22 mouse cellular contexts compared by ENCODE assay signal in genomic region chr19:29838636-29839135, GRCm38 (mm10). TPM values are rescaled to one million over a fixed set of nuclear protein-coding genes. Genes with fewer than 3 reads are reported as not detected.
DNase-seq lines count a peak whose midpoint lies in the region; ATAC-seq lines count a peak whose summit lies in the region.
"Had no signal": no experiment of that assay in that cellular context is flagged by ENCODE, and none has a peak within 500 bp of the region (broad histone marks: within the 10 kb centered on the region; RNA-seq: fewer than 3 reads in every experiment).

No protein-coding gene starts in this region.

- 77% methylated on average over 3 of the region's 3 CpGs for WGBS in kidney, embryonic 14.5 days

- H3K27me3 ChIP-seq in kidney, embryonic 14.5 days (ENCODE audit: control insufficient read depth, insufficient read depth, low read length) = no peaks in the 10 kb centered on the region
- H3K27me3 ChIP-seq: hindbrain, embryonic 12.5 days; liver, embryonic 13.5 days; megakaryocyte, embryonic 14.5 days; midbrain, embryonic 13.5 days had no signal

- peaks cover 7% of the 10 kb centered on the region; the same call in 1 of the 2 replicates for H3K4me1 ChIP-seq in kidney, embryonic 14.5 days (ENCODE audit: control insufficient read depth, insufficient read depth, low read length)
- H3K4me1 ChIP-seq: liver, embryonic 13.5 days had no signal

- no peak overlapping the region for H3K27ac ChIP-seq in kidney, embryonic 14.5 days (ENCODE audit: low read depth, low read length)
- H3K27ac ChIP-seq: forebrain, embryonic 10.5 days; hindbrain, embryonic 12.5 days; left cerebral cortex, adult 2 months; liver, embryonic 13.5 days; midbrain, embryonic 13.5 days had no signal

- H3K4me2 ChIP-seq in kidney, embryonic 14.5 days (replicated peaks; ENCODE audit: low read depth, low read length) = no peak overlapping the region
- H3K4me2 ChIP-seq: hindbrain, embryonic 12.5 days; liver, embryonic 13.5 days; lung, embryonic 14.5 days; midbrain, embryonic 13.5 days had no signal

- H3K36me3 ChIP-seq in kidney, embryonic 14.5 days (ENCODE audit: control insufficient read depth, insufficient read depth, low read length) = no peaks in the 10 kb centered on the region
- H3K36me3 ChIP-seq: forebrain, embryonic 10.5 days; hindbrain, embryonic 12.5 days; liver, embryonic 13.5 days; midbrain, embryonic 13.5 days had no signal

- intact Hi-C loops in heart, postnatal 10 days (cut with DNase I) = no loop called here

- H3K9ac ChIP-seq in kidney, embryonic 14.5 days (ENCODE audit: low read depth, low read length) = no peak overlapping the region
- H3K9ac ChIP-seq: hindbrain, embryonic 12.5 days; liver, embryonic 13.5 days; lung, embryonic 14.5 days; midbrain, embryonic 13.5 days had no signal

- no peak for ATAC-seq in kidney, embryonic 14.5 days (ENCODE audit: low FRiP score, low TSS enrichment)
- ATAC-seq: CD4-positive, CD25-positive, alpha-beta regulatory T cell, adult 4 months; forebrain, embryonic 16.5 days; intestine, postnatal 0 days; midbrain, embryonic 13.5 days had no signal

- H3K9me3 ChIP-seq in kidney, embryonic 14.5 days (ENCODE audit: control insufficient read depth, low read length) = no peaks in the 10 kb centered on the region
- H3K9me3 ChIP-seq: forebrain, embryonic 10.5 days; hindbrain, embryonic 12.5 days; liver, embryonic 13.5 days; midbrain, embryonic 13.5 days had no signal

- DNase-seq in cerebellum, postnatal 10 days = peak; percentile 9 to 13
- DNase-seq in cerebellum, postnatal 4 days (ENCODE audit: low spot score in 2 of 2) = no peak
- peak; percentile 9 for DNase-seq in heart, adult 8-10 months (ENCODE audit: low spot score)
- DNase-seq in heart, postnatal 10 days = no peak
- DNase-seq in lung, postnatal 25 days (ENCODE audit: low spot score) = peak; percentile 12
- DNase-seq in lung, postnatal 4 days = no peak
- DNase-seq: cerebellum, adult 9-10 months; kidney, postnatal 4 days; layer of hippocampus, adult 9-11 months; liver, embryonic 13.5 days; lung, embryonic 14.5 days; thymus, adult 2 months; thymus, postnatal 4 days had no signal

- no peak overlapping the region for H3K4me3 ChIP-seq in kidney, embryonic 14.5 days (ENCODE audit: low read length)
- H3K4me3 ChIP-seq: forebrain, embryonic 10.5 days; hindbrain, embryonic 12.5 days; left cerebral cortex, adult 2 months; liver, embryonic 13.5 days; megakaryocyte, embryonic 14.5 days; midbrain, embryonic 13.5 days had no signal

RNA-seq across cellular contexts. Expression of gene Ranbp6, which starts 25.9 kb away (rescaled TPM):
- total RNA-seq in heart, adult 8-10 months (2022) = 10 to 100 TPM; 12.7 to 15.3 (median 14.1) TPM
- total RNA-seq in heart, postnatal 10 days (2021) = 10 to 100 TPM; 13.2 to 15.5 TPM
- polyA plus RNA-seq in kidney, embryonic 14.5 days (2014; fragmentation: Nextera tagmentation; extraction: Ambion mirVana) = 10.2 and 22.4 TPM in 2 replicates

RNA-seq across cellular contexts. Expression of gene 9930021J03Rik, which starts 32.9 kb away (rescaled TPM):
- total RNA-seq in heart, adult 8-10 months (2022) = 10 to 100 TPM; 10.3 to 15.2 (median 12.9) TPM
- 10 to 100 TPM; 15.3 to 17.5 TPM for total RNA-seq in heart, postnatal 10 days (2021)
- 10.5 and 11.5 TPM in 2 replicates for polyA plus RNA-seq in kidney, embryonic 14.5 days (2014; fragmentation: Nextera tagmentation; extraction: Ambion mirVana)

Comparison
In these comparisons a context has a peak if more than half of its experiments do, and no peak if none do; other contexts are left out.
1. DNase-seq: peak in cerebellum, postnatal 10 days (2 of 2), heart, adult 8-10 months (single experiment) and lung, postnatal 25 days (single experiment); none in cerebellum, postnatal 4 days (0 of 2), heart, postnatal 10 days (0 of 2) and lung, postnatal 4 days (0 of 2).